Mouse (Mus musculus): Measurements from ENCODE around the gene Rnf34.

DNA sequence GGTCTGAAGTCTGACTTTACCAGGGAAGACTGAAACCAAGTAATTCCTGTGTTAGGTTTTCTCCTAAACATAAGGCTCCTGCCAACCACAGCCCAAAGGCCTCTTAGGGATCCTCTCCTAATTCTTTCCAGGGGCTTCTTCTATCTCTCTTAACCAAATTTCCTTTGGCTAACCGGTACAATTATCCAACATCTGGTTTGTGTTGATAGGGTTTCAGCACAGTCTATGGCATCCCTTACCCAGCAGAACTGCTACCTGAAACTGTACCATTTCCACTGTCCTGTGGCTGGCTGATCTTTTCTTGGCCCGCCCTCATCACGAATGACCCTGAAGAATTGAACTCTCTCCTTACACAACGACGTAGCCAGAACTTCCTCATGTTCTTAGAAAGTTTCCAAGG is 53.3 kb downstream of the Rnf34 start:
- TF ChIP-seq CTCF (IDR thresholded peaks at IDR 0.05; ENCODE audit: low read depth) (no peak), EP300 (IDR thresholded peaks at IDR 0.05; ENCODE audit: low read depth) (peak; percentile 69)
